Mouse (Mus musculus): ENCODE measurements at regions not wholly inside any gene's neighbourhood (a gene's known extent, or its start where the extent isn't known, plus 50 kb on each side); places are given as distances from the start of the nearest gene placed in this dataset.
A peak's percentile ranks its signal among the peaks of the same experiment; 100 is the strongest.

GRCm38 (mm10) chr7:145110028-145110427 is 97.9 kb downstream of the 1810010D01Rik start:
- peaks cover 14% of the 10 kb centered on the region for H3K27me3 ChIP-seq (replicated peaks)
- no peaks in the 10 kb centered on the region for H3K79me2 ChIP-seq (replicated peaks; ENCODE audit: control insufficient read depth, extremely low read depth, insufficient read depth, poor library complexity, severe bottlenecking)
- dilution Hi-C loops (cut with MboI; ENCODE audit: extremely low pct_ligation_motif_present, extremely low pct_unique_long_range_greater_than_20kb, low sequenced_read_pairs) (no loop called here), in situ Hi-C loops (cut with MboI; ENCODE audit: low pct_ligation_motif_present, low pct_unique_long_range_greater_than_20kb, low sequenced_read_pairs) (no loop called here)
- no peak overlapping the region for H3K27ac ChIP-seq (ENCODE audit: insufficient read depth, low read depth)
- peaks cover 22 to 46% of the 10 kb centered on the region in 2 experiments for H3K4me1 ChIP-seq (ENCODE audit: control insufficient read depth in 1 of 2, insufficient read depth in 2 of 2)
- H3K36me3 ChIP-seq (replicated peaks in 1 of 2; ENCODE audit: control insufficient read depth in 1 of 2, insufficient read depth in 1 of 2, low read length in 1 of 2), result no peaks in the 10 kb centered on the region
- no peaks in the 10 kb centered on the region for H3K9me3 ChIP-seq (replicated peaks; ENCODE audit: low read length)
- no peak overlapping the region for H3K9ac ChIP-seq (ENCODE audit: insufficient read depth, low read depth)
- H3K4me3 ChIP-seq (replicated peaks in 1 of 3; ENCODE audit: low read depth in 2 of 3, low read length in 2 of 3, poor library complexity in 1 of 3), result no peak overlapping the region
- 0 out of 2 replicates have a peak overlapping the region, but pooled peaks have one; percentile 58 for H3K4me2 ChIP-seq (ENCODE audit: insufficient read depth, low read depth, poor library complexity, severe bottlenecking)
- DNase-seq (ENCODE audit: extremely low read depth), result no peak
- no peak for TF ChIP-seq JUND (conservative IDR thresholded peaks at IDR 0.05; ENCODE audit: low read depth, low read length)
- no peak for TF ChIP-seq E2F4 (IDR thresholded peaks at IDR 0.05; ENCODE audit: insufficient replicate concordance, low read depth, low read length)
- no peak for TF ChIP-seq HCFC1 (IDR thresholded peaks at IDR 0.05; ENCODE audit: low read depth, low read length)
- no peak for TF ChIP-seq IRF4 (IDR thresholded peaks at IDR 0.05; ENCODE audit: low read depth, low read length)
- no peak for TF ChIP-seq MXI1 (IDR thresholded peaks at IDR 0.05; ENCODE audit: low read depth, low read length)
- no peak for TF ChIP-seq POLR2AphosphoS2 (IDR thresholded peaks at IDR 0.05; ENCODE audit: low read depth, low read length)
- no peak for TF ChIP-seq POLR2A (IDR thresholded peaks at IDR 0.05; ENCODE audit: low read depth, low read length)
- no peak for TF ChIP-seq TCF12 (IDR thresholded peaks at IDR 0.05; ENCODE audit: low read depth, low read length)
- TF ChIP-seq TBP (conservative IDR thresholded peaks at IDR 0.05; ENCODE audit: low read depth, low read length), result no peak
- TF ChIP-seq CTCF (conservative IDR thresholded peaks at IDR 0.05 in 1 of 2, IDR thresholded peaks at IDR 0.05 in 1 of 2; ENCODE audit: low read depth in 2 of 2, low read length in 2 of 2), result no peak
- TF ChIP-seq CHD1 (IDR thresholded peaks at IDR 0.05; ENCODE audit: low read depth, low read length), result no peak

- no peak for TF ChIP-seq MXI1 (IDR thresholded peaks at IDR 0.05; ENCODE audit: low read depth, low read length)
- no peak for TF ChIP-seq UBTF (IDR thresholded peaks at IDR 0.05; ENCODE audit: low read depth, low read length)
- TF ChIP-seq HCFC1 (IDR thresholded peaks at IDR 0.05; ENCODE audit: low read depth, low read length), result no peak
- TF ChIP-seq MEF2A (IDR thresholded peaks at IDR 0.05; ENCODE audit: borderline replicate concordance, low read depth, low read length), result no peak
- no peak for TF ChIP-seq TCF12 (IDR thresholded peaks at IDR 0.05; ENCODE audit: low read depth, low read length)
- TF ChIP-seq GABPA (IDR thresholded peaks at IDR 0.05; ENCODE audit: insufficient replicate concordance, low read depth, low read length), result no peak
- TF ChIP-seq MAFK (IDR thresholded peaks at IDR 0.05; ENCODE audit: insufficient replicate concordance, low read length), result no peak
- TF ChIP-seq ZNF384 (IDR thresholded peaks at IDR 0.05; ENCODE audit: low read depth, low read length), result no peak
- TF ChIP-seq KAT2A (IDR thresholded peaks at IDR 0.05; ENCODE audit: insufficient replicate concordance, low read length), result no peak
- TF ChIP-seq ZKSCAN1 (IDR thresholded peaks at IDR 0.05; ENCODE audit: borderline replicate concordance, low read depth, low read length), result no peak
- TF ChIP-seq TBP (conservative IDR thresholded peaks at IDR 0.05; ENCODE audit: low read depth, low read length), result no peak
- TF ChIP-seq JUN (IDR thresholded peaks at IDR 0.05; ENCODE audit: insufficient read depth, low read depth, low read length), result no peak
- peaks cover 17% of the 10 kb centered on the region for H3K27me3 ChIP-seq (replicated peaks)
- dilution Hi-C loops (cut with MboI; ENCODE audit: extremely low pct_ligation_motif_present, extremely low pct_unique_long_range_greater_than_20kb, low sequenced_read_pairs), result no loop called here
- peaks cover 22 to 46% of the 10 kb centered on the region in 2 experiments for H3K4me1 ChIP-seq (ENCODE audit: control insufficient read depth in 1 of 2, insufficient read depth in 2 of 2)
- H3K27ac ChIP-seq (ENCODE audit: insufficient read depth, low read depth), result no peak overlapping the region
- no peak for DNase-seq (ENCODE audit: extremely low read depth)
- no peaks in the 10 kb centered on the region for H3K79me2 ChIP-seq (replicated peaks; ENCODE audit: control insufficient read depth, extremely low read depth, insufficient read depth, poor library complexity, severe bottlenecking)
- no peaks in the 10 kb centered on the region for H3K9me3 ChIP-seq (replicated peaks; ENCODE audit: low read length)
- H3K9ac ChIP-seq (ENCODE audit: insufficient read depth, low read depth), result no peak overlapping the region
- in situ Hi-C loops (cut with MboI; ENCODE audit: low pct_ligation_motif_present, low pct_unique_long_range_greater_than_20kb, low sequenced_read_pairs), result no loop called here
- H3K36me3 ChIP-seq (replicated peaks in 1 of 2; ENCODE audit: control insufficient read depth in 1 of 2, insufficient read depth in 1 of 2, low read length in 1 of 2), result no peaks in the 10 kb centered on the region
- no peak overlapping the region for H3K4me3 ChIP-seq (replicated peaks in 1 of 3; ENCODE audit: low read depth in 2 of 3, low read length in 2 of 3, poor library complexity in 1 of 3)
- no peak overlapping the region for H3K4me2 ChIP-seq (ENCODE audit: insufficient read depth, low read depth, poor library complexity, severe bottlenecking)
Measured at GRCm38 (mm10) chr7:145109471-145109870, 98.4 kb downstream of the 1810010D01Rik start.
